Mouse (Mus musculus): ENCODE results near the gene Syt3. TPM values are rescaled to one million over a fixed set of nuclear protein-coding genes. Genes with fewer than 3 reads are reported as not detected.
A peak's percentile ranks its signal among the peaks of the same experiment; 100 is the strongest.

The Syt3 gene
- polyA plus RNA-seq, 1 experiment from 2014 or later: 3.2 TPM

DNA sequence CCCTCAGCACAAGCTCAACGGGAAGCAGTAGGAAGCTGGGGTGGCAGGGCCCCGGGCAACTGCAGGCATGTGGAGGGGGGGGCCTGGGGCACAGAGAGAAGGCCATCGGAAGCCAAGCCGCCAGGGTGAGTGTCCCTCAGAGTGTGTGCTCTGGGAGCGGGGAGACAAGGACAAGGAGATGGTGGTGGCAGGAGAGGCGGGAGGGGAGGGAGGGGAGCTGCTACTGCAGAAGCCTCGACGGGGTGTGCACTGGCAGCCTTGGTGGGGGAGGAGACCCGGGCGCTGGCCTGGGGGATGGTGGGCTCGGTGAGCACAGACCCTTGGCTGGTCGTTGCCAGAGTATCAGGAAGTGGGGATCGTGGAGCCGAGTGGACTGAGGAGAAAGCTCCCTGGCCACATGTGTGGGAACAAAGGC is 58.5 kb downstream of the Syt3 start:
- H3K27ac ChIP-seq: no peak overlapping the region
- peak overlapping the region; percentile 41 for H3K4me2 ChIP-seq
- ATAC-seq (ENCODE audit: insufficient number of reproducible peaks, low FRiP score, low TSS enrichment, low read depth): no peak
- no peak overlapping the region for H3K9ac ChIP-seq
- H3K27me3 ChIP-seq: peaks cover 90% of the 10 kb centered on the region
- peak overlapping the region; percentile 29 for H3K4me3 ChIP-seq
- peaks cover 22% of the 10 kb centered on the region for H3K4me1 ChIP-seq
- 3% methylated on average over 14 of the region's 14 CpGs for WGBS
- H3K9me3 ChIP-seq: no peaks in the 10 kb centered on the region
- no peaks in the 10 kb centered on the region for H3K36me3 ChIP-seq

DNA sequence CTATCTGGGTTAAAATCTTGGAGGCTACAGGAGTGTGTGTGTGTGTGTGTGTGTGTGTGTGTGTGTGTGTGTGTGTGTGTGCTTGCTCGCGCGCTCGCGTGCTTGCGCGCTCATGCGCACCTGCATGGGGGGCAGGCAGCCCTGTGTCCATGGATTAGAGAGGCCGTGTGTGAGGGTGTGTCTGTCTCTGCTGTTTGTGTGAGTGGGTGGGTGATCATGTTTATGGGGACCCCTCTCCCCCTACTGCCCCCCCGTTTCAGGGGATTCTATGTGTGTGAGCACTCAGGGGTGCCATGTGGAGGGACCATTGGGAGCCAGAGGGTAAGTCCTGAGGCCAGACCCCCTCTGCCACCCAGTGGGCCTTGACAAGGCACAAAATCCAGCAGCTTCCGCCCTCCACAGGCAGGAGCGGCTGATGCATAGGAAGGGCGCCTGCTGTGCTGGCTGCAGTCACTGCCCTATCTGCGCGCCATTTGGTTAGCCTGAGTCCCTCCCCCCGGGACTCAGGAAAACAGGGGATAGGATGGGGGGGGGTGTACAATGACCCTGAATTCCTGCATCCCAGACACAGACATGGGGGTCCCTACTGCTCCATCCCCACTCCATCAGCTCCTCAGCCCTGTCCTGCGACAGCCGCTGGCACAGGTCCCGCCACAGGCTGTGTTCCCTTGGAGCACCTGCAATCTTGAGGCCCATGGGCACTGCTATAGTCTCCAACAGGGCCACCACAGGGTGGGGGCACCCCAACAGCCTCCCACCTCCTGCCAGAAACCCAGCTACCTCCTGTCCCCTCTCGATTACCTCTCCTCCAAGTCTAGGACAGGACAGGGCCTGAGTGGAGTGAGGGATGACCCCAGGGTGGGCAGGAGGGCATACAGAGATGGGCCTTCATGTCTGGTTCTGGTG is 59.6 kb downstream of the Syt3 start:
- H3K27me3 ChIP-seq: peaks cover 87% of the 10 kb centered on the region
- no peaks in the 10 kb centered on the region for H3K36me3 ChIP-seq
- peaks cover 22% of the 10 kb centered on the region for H3K4me1 ChIP-seq
- H3K4me3 ChIP-seq: peak overlapping the region; percentile 29
- WGBS: 8% methylated on average over 20 of the region's 20 CpGs
- H3K4me2 ChIP-seq: peak overlapping the region; percentile 20; the same call in 1 of the 2 replicates
- H3K27ac ChIP-seq: no peak overlapping the region
- H3K9me3 ChIP-seq: no peaks in the 10 kb centered on the region
- H3K9ac ChIP-seq: no peak overlapping the region
- no peak for ATAC-seq (ENCODE audit: insufficient number of reproducible peaks, low FRiP score, low TSS enrichment, low read depth)

DNA sequence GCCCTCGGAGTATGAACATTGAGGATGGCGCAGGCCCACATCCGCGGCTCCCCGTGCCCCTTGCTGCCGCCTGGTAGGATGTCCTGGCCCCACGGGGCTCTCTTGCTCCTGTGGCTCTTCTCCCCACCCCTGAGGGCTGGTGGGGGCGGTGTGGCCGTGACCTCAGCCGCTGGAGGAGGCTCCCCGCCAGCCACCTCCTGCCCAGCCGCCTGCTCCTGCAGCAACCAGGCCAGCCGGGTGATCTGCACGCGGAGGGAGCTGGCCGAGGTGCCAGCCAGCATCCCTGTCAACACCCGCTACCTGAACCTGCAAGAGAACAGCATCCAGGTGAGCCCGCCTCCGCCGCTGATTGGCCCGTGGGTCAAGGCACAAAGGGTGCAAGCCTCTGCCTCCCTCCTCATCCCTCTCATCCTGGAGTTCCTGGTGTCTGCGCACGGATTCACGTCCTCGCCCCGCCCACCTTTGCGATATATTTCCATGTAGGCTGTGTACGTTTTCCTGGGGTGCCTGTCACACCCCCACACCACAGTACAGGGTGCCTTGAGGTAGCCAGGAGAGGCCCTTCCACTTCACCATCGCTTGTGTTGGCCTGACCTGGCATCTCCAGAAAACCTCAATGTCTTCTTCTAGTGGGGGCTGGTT is 61.1 kb downstream of the Syt3 start:
- Histone ChIP-seq H3K4me2 (no peak overlapping the region), H3K9me3 (no peaks in the 10 kb centered on the region), H3K4me1 (peaks cover 22% of the 10 kb centered on the region), H3K4me3 (no peak overlapping the region), H3K27ac (no peak overlapping the region), H3K9ac (no peak overlapping the region), H3K36me3 (no peaks in the 10 kb centered on the region), H3K27me3 (peaks cover 82% of the 10 kb centered on the region)
- 10% methylated on average over 29 of the region's 29 CpGs for WGBS
- no peak for ATAC-seq (ENCODE audit: insufficient number of reproducible peaks, low FRiP score, low TSS enrichment, low read depth)

DNA sequence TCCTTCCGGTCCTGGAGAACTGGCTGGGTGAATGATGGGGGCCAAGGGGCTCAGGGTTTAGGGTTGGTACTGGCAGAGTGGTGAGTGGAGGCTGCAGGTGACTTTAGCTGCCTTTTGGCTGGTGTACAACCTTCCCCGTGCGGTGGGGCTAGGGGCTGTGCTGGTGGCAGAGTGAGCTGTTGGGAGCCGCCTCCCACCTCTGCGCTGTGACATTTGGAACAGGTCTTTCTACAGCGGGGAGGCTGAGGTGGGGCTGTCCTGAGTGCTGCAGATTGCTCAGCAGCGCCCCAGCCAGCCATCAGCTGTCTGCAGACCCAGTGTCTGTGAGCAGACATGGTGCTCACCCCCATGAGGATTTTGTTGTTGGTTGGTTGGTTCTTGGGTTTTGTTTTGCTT is 61.6 kb downstream of the Syt3 start:
- Histone ChIP-seq H3K27me3 (peaks cover 76% of the 10 kb centered on the region), H3K4me2 (no peak overlapping the region), H3K9me3 (no peaks in the 10 kb centered on the region), H3K27ac (no peak overlapping the region), H3K4me1 (peaks cover 22% of the 10 kb centered on the region), H3K36me3 (no peaks in the 10 kb centered on the region), H3K9ac (no peak overlapping the region), H3K4me3 (no peak overlapping the region)
- 19% methylated on average over 7 of the region's 7 CpGs for WGBS
- no peak for ATAC-seq (ENCODE audit: insufficient number of reproducible peaks, low FRiP score, low TSS enrichment, low read depth)

DNA sequence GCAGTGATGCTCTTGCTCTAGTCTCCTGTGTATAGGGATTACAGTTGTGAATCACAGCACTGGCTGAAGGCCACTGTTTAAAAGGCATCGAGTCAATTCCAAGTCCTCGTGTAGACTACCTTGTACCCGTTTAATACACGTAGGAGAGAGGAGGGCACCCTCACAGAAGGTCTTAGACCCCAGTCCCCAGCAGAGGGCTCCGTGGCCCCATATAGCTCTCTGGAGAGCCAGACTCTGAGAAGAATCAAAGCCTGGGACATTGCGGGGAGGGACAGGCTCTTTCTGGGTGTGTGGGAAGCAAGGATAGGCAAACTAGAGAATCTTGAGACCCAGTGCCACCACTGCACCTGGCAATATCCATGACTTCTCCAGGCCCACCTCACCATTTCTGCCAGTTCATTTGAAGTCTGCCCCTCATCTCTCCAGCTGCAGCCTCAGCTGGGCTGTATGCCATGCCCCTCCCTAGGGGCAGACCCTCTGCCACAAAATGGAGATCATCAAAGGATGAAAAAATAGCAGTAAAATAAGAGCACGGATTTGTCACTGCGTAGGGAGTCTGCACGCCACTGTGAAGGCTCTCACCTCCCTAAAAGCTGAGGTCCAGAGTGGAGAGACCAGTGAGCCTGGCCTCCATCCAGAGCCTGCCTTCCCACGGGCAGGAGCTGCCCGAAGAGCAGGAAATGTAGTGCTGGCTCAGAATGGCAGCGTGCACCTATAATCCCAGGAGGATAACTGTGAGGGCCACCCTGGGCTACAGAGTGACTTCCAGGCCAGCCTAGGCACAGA is 62.4 kb downstream of the Syt3 start:
- Histone ChIP-seq H3K27me3 (peaks cover 69% of the 10 kb centered on the region), H3K9ac (no peak overlapping the region), H3K27ac (no peak overlapping the region), H3K4me2 (no peak overlapping the region), H3K9me3 (no peaks in the 10 kb centered on the region), H3K4me1 (peaks cover 22% of the 10 kb centered on the region), H3K36me3 (no peaks in the 10 kb centered on the region), H3K4me3 (no peak overlapping the region)
- ATAC-seq (ENCODE audit: insufficient number of reproducible peaks, low FRiP score, low TSS enrichment, low read depth): no peak
- 45% methylated on average over 12 of the region's 12 CpGs for WGBS

Other genes starting within 250 kb of the Syt3 start
- gene Klk1b16, start 247.3 kb upstream of the Syt3 start, polyA plus RNA-seq (2015; fragmentation: Nextera tagmentation; extraction: Ambion mirVana): not detected in 2 replicates
- not detected in 2 replicates for gene Klk1b24, start 195.9 kb upstream of the Syt3 start, polyA plus RNA-seq (2015; fragmentation: Nextera tagmentation; extraction: Ambion mirVana)
- gene Klk1b3, start 185.9 kb upstream of the Syt3 start, polyA plus RNA-seq (2015; fragmentation: Nextera tagmentation; extraction: Ambion mirVana): not detected in 2 replicates
- gene Klk1b4, start 176.7 kb upstream of the Syt3 start, polyA plus RNA-seq (2015; fragmentation: Nextera tagmentation; extraction: Ambion mirVana): not detected in 2 replicates
- not detected in 2 replicates for gene Klk1b5, start 168.2 kb upstream of the Syt3 start, polyA plus RNA-seq (2015; fragmentation: Nextera tagmentation; extraction: Ambion mirVana)
- 0.20 TPM in 1 of 2 replicates, not detected in the other for gene Klk1, start 158.7 kb upstream of the Syt3 start, polyA plus RNA-seq (2015; fragmentation: Nextera tagmentation; extraction: Ambion mirVana)
- gene Gm36864, start 147.9 kb upstream of the Syt3 start, polyA plus RNA-seq (2015; fragmentation: Nextera tagmentation; extraction: Ambion mirVana): not detected in 2 replicates
- 0.51 and 1.0 TPM in 2 replicates for gene 1700028J19Rik, start 137.4 kb upstream of the Syt3 start, polyA plus RNA-seq (2015; fragmentation: Nextera tagmentation; extraction: Ambion mirVana)
- gene 2410002F23Rik, start 137.4 kb upstream of the Syt3 start, polyA plus RNA-seq (2015; fragmentation: Nextera tagmentation; extraction: Ambion mirVana): 163 and 183 TPM in 2 replicates
- gene Acp4, start 126.7 kb upstream of the Syt3 start, polyA plus RNA-seq (2015; fragmentation: Nextera tagmentation; extraction: Ambion mirVana): 0.33 and 0.83 TPM in 2 replicates
- gene Gm15517, start 122.7 kb upstream of the Syt3 start, polyA plus RNA-seq (2015; fragmentation: Nextera tagmentation; extraction: Ambion mirVana): not detected in 2 replicates
- 24.0 and 31.1 TPM in 2 replicates for gene Clec11a, start 77.2 kb upstream of the Syt3 start, polyA plus RNA-seq (2015; fragmentation: Nextera tagmentation; extraction: Ambion mirVana)
- gene Shank1, start 73.8 kb upstream of the Syt3 start, polyA plus RNA-seq (2015; fragmentation: Nextera tagmentation; extraction: Ambion mirVana): 2.4 and 3.2 TPM in 2 replicates
- gene 1700008O03Rik, start 1.7 kb downstream of the Syt3 start, polyA plus RNA-seq (2015; fragmentation: Nextera tagmentation; extraction: Ambion mirVana): 0.43 and 0.58 TPM in 2 replicates
- 0.55 and 0.87 TPM in 2 replicates for gene Lrrc4b, start 44.9 kb downstream of the Syt3 start, polyA plus RNA-seq (2015; fragmentation: Nextera tagmentation; extraction: Ambion mirVana)
- 0.29 and 0.56 TPM in 2 replicates for gene Aspdh, start 81.3 kb downstream of the Syt3 start, polyA plus RNA-seq (2015; fragmentation: Nextera tagmentation; extraction: Ambion mirVana)
- gene Josd2, start 83.9 kb downstream of the Syt3 start, polyA plus RNA-seq (2015; fragmentation: Nextera tagmentation; extraction: Ambion mirVana): 92.9 and 121 TPM in 2 replicates
- gene Emc10, start 112.4 kb downstream of the Syt3 start, polyA plus RNA-seq (2015; fragmentation: Nextera tagmentation; extraction: Ambion mirVana): 103 and 116 TPM in 2 replicates
- gene Fam71e1, start 112.5 kb downstream of the Syt3 start, polyA plus RNA-seq (2015; fragmentation: Nextera tagmentation; extraction: Ambion mirVana): 9.7 and 12.8 TPM in 2 replicates
- 0.13 and 0.16 TPM in 2 replicates for gene Mybpc2, start 140.6 kb downstream of the Syt3 start, polyA plus RNA-seq (2015; fragmentation: Nextera tagmentation; extraction: Ambion mirVana)
- 0.70 and 0.72 TPM in 2 replicates for gene Spib, start 148.0 kb downstream of the Syt3 start, polyA plus RNA-seq (2015; fragmentation: Nextera tagmentation; extraction: Ambion mirVana)
- 75.7 and 83.6 TPM in 2 replicates for gene Pold1, start 164.7 kb downstream of the Syt3 start, polyA plus RNA-seq (2015; fragmentation: Nextera tagmentation; extraction: Ambion mirVana)
- gene Nr1h2, start 169.8 kb downstream of the Syt3 start, polyA plus RNA-seq (2015; fragmentation: Nextera tagmentation; extraction: Ambion mirVana): 71.9 and 79.8 TPM in 2 replicates
- 2.1 and 3.6 TPM in 2 replicates for gene Napsa, start 188.3 kb downstream of the Syt3 start, polyA plus RNA-seq (2015; fragmentation: Nextera tagmentation; extraction: Ambion mirVana)
- gene Kcnc3, start 206.6 kb downstream of the Syt3 start, polyA plus RNA-seq (2015; fragmentation: Nextera tagmentation; extraction: Ambion mirVana): 0.16 and 0.20 TPM in 2 replicates